Mouse (Mus musculus): ENCODE results near the gene Gan. TPM values are rescaled to one million over a fixed set of nuclear protein-coding genes. Genes with fewer than 3 reads are reported as not detected.

Gan gene
- total and polyA plus RNA-seq, 3 experiments: 5.6 to 8.7 TPM; not detected in 1

GRCm38 (mm10) chr8:117171826-117172225 lies 13.9 kb downstream of the Gan start:
- H3K36me3 ChIP-seq (ENCODE audit: control insufficient read depth in 1 of 2, insufficient read depth in 2 of 2, low read length in 2 of 2): peaks cover 0 to 9% of the 10 kb centered on the region in 2 experiments; a peak in 3 of 4 replicates
- no peak for DNase-seq (ENCODE audit: low read depth, low spot score)
- no peak overlapping the region for H3K9ac ChIP-seq (ENCODE audit: control insufficient read depth, low read depth, low read length, poor library complexity, severe bottlenecking)
- no peak overlapping the region for H3K27ac ChIP-seq (ENCODE audit: control insufficient read depth, low read depth, low read length)
- peaks cover 2 to 12% of the 10 kb centered on the region in 2 experiments; a peak in 3 of 4 replicates for H3K4me1 ChIP-seq (ENCODE audit: control insufficient read depth in 1 of 2, insufficient read depth in 2 of 2, low read length in 2 of 2)
- H3K4me3 ChIP-seq (ENCODE audit: control insufficient read depth in 1 of 2, insufficient read depth in 1 of 2, low read depth in 2 of 2, low read length in 2 of 2): no peak overlapping the region
- no peak for TF ChIP-seq BHLHE40 (IDR thresholded peaks at IDR 0.05; ENCODE audit: borderline replicate concordance, low read depth, low read length)
- TF ChIP-seq RCOR1 (IDR thresholded peaks at IDR 0.05; ENCODE audit: low read depth, low read length): no peak
- TF ChIP-seq SIN3A (IDR thresholded peaks at IDR 0.05; ENCODE audit: low read length): no peak
- no peak for TF ChIP-seq POLR2A (IDR thresholded peaks at IDR 0.05; ENCODE audit: control insufficient read depth in 1 of 2, insufficient read depth in 1 of 2, low read depth in 1 of 2, low read length in 2 of 2, poor library complexity in 1 of 2)
- TF ChIP-seq MXI1 (IDR thresholded peaks at IDR 0.05; ENCODE audit: low read depth, low read length): no peak
- TF ChIP-seq MAFK (IDR thresholded peaks at IDR 0.05; ENCODE audit: borderline replicate concordance, low read depth, low read length): no peak
- no peak for TF ChIP-seq POLR2AphosphoS5 (IDR thresholded peaks at IDR 0.05; ENCODE audit: borderline replicate concordance, low read depth, low read length)
- TF ChIP-seq GATA1 (IDR thresholded peaks at IDR 0.05; ENCODE audit: low read depth, low read length): no peak
- TF ChIP-seq MEF2A (IDR thresholded peaks at IDR 0.05; ENCODE audit: extremely low read depth, insufficient replicate concordance, low read depth, low read length, poor library complexity, severe bottlenecking): no peak
- TF ChIP-seq EP300 (IDR thresholded peaks at IDR 0.05; ENCODE audit: low read depth in 1 of 2, low read length in 2 of 2): no peak
- TF ChIP-seq MAX (IDR thresholded peaks at IDR 0.05; ENCODE audit: low read length): no peak
- TF ChIP-seq TAL1 (IDR thresholded peaks at IDR 0.05; ENCODE audit: low read length): no peak
- TF ChIP-seq MYC (IDR thresholded peaks at IDR 0.05; ENCODE audit: low read depth, low read length): no peak
- no peaks in the 10 kb centered on the region for H3K9me3 ChIP-seq (replicated peaks; ENCODE audit: insufficient read depth, low read length)
- no peaks in the 10 kb centered on the region for H3K79me2 ChIP-seq (ENCODE audit: control insufficient read depth, insufficient read depth, low read length, poor library complexity)
- no peaks in the 10 kb centered on the region for H3K27me3 ChIP-seq (ENCODE audit: control insufficient read depth in 1 of 2, insufficient read depth in 2 of 2, low read length in 2 of 2)

DNA sequence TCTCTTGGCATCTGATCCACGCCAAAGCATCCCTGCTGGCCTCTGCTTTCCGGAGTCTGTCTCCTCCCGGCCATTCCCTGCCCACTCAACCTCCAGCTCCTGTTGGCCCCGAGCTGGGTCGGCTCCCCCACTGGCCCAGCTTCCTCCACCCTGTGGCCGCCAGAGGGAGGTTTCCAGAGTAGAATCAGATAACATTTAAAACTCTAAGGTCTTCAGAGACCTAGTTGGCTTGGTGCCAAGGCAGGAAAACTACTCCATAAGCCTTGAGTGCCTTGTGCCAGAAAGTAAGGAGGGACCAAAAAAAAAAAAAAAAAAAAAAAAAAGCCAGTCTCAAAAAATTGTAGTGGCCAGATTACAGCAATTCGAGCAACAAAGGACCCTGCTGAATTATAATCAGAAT lies 15.0 kb downstream of the Gan start:
- no peak overlapping the region for H3K4me3 ChIP-seq (ENCODE audit: control insufficient read depth in 1 of 2, insufficient read depth in 1 of 2, low read depth in 2 of 2, low read length in 2 of 2)
- H3K36me3 ChIP-seq (ENCODE audit: control insufficient read depth in 1 of 2, insufficient read depth in 2 of 2, low read length in 2 of 2): peaks cover 0 to 9% of the 10 kb centered on the region in 2 experiments; a peak in 3 of 4 replicates

More for the DNA sequence above, 15.0 kb downstream of the Gan start:
- TF ChIP-seq MXI1 (IDR thresholded peaks at IDR 0.05; ENCODE audit: low read depth, low read length) (peak; percentile 33; the same call in 1 of the 2 replicates), ZC3H11A (IDR thresholded peaks at IDR 0.05; ENCODE audit: low read depth, low read length) (no peak), ETS1 (IDR thresholded peaks at IDR 0.05; ENCODE audit: low read depth, low read length) (0 out of 2 replicates have a peak, but pooled peaks have one; percentile 15), ZMIZ1 (IDR thresholded peaks at IDR 0.05; ENCODE audit: low read depth, low read length) (no peak), POLR2A (IDR thresholded peaks at IDR 0.05; ENCODE audit: control insufficient read depth in 1 of 2, insufficient read depth in 1 of 2, low read depth in 1 of 2, low read length in 2 of 2, poor library complexity in 1 of 2) (no peak), ZNF384 (IDR thresholded peaks at IDR 0.05; ENCODE audit: low read depth, low read length) (peak; percentile 93), GATA1 (IDR thresholded peaks at IDR 0.05; ENCODE audit: low read depth, low read length) (peak; percentile 67), RAD21 (IDR thresholded peaks at IDR 0.05; ENCODE audit: low read depth, low read length) (no peak; the same call in 1 of the 2 replicates), CTCF (IDR thresholded peaks at IDR 0.05 in 2 of 3, conservative IDR thresholded peaks at IDR 0.05 in 1 of 3; ENCODE audit: control insufficient read depth in 1 of 3, insufficient read depth in 1 of 3, low read depth in 2 of 3, low read length in 3 of 3, poor library complexity in 1 of 3, severe bottlenecking in 1 of 3) (peak in 2 of 3 experiments; percentile 32 to 38; a peak in 3 of 6 replicates), RCOR1 (IDR thresholded peaks at IDR 0.05; ENCODE audit: low read depth, low read length) (no peak), POLR2AphosphoS5 (IDR thresholded peaks at IDR 0.05; ENCODE audit: borderline replicate concordance, low read depth, low read length) (no peak), TBP (IDR thresholded peaks at IDR 0.05; ENCODE audit: low read depth, low read length) (no peak), SMC3 (IDR thresholded peaks at IDR 0.05; ENCODE audit: low read depth, low read length) (peak; percentile 51), ZKSCAN1 (IDR thresholded peaks at IDR 0.05; ENCODE audit: low read depth, low read length) (no peak; the same call in 1 of the 2 replicates), MAX (IDR thresholded peaks at IDR 0.05; ENCODE audit: low read length) (no peak), UBTF (IDR thresholded peaks at IDR 0.05; ENCODE audit: borderline replicate concordance, insufficient read depth, low read depth, low read length) (no peak), EP300 (IDR thresholded peaks at IDR 0.05; ENCODE audit: low read depth in 1 of 2, low read length in 2 of 2) (peak in 1 of 2 experiments; percentile 34; a peak in 2 of 4 replicates), NELFE (IDR thresholded peaks at IDR 0.05; ENCODE audit: low read depth, low read length) (no peak), SIN3A (IDR thresholded peaks at IDR 0.05; ENCODE audit: low read length) (0 out of 2 replicates have a peak, but pooled peaks have one; percentile 24)
- Histone ChIP-seq H3K4me1 (ENCODE audit: control insufficient read depth in 1 of 2, insufficient read depth in 2 of 2, low read length in 2 of 2) (peaks cover 2 to 12% of the 10 kb centered on the region in 2 experiments; a peak in 3 of 4 replicates), H3K9ac (ENCODE audit: control insufficient read depth, low read depth, low read length, poor library complexity, severe bottlenecking) (peak overlapping the region; percentile 14; the same call in 1 of the 2 replicates), H3K79me2 (ENCODE audit: control insufficient read depth, insufficient read depth, low read length, poor library complexity) (no peaks in the 10 kb centered on the region), H3K27ac (ENCODE audit: control insufficient read depth, low read depth, low read length) (no peak overlapping the region; the same call in 1 of the 2 replicates), H3K27me3 (ENCODE audit: control insufficient read depth in 1 of 2, insufficient read depth in 2 of 2, low read length in 2 of 2) (no peaks in the 10 kb centered on the region), H3K9me3 (replicated peaks; ENCODE audit: insufficient read depth, low read length) (no peaks in the 10 kb centered on the region)
- peak; percentile 76 for DNase-seq (ENCODE audit: low read depth, low spot score)

All from MEL (cell line).